Mouse (Mus musculus): ENCODE measurements around the gene Cops3.

Gene Cops3

GRCm38 (mm10) chr11:59777259-59777658, 62.4 kb downstream of the Cops3 start:
- no peak for DNase-seq (ENCODE audit: low spot score)

GRCm38 (mm10) chr11:59775435-59776148, 64.0 kb downstream of the Cops3 start:
- no peak for DNase-seq (ENCODE audit: low spot score)

- no peak for DNase-seq (ENCODE audit: low spot score)
Measured at GRCm38 (mm10) chr11:59774522-59774921, 65.1 kb downstream of the Cops3 start.

GRCm38 (mm10) chr11:59772902-59773301, 66.7 kb downstream of the Cops3 start:
- no peak for DNase-seq (ENCODE audit: low spot score)

- DNase-seq (ENCODE audit: low spot score), result no peak
Measured at GRCm38 (mm10) chr11:59772291-59772690, 67.3 kb downstream of the Cops3 start.

GRCm38 (mm10) chr11:59770753-59771152, 68.9 kb downstream of the Cops3 start:
- no peak for DNase-seq (ENCODE audit: low spot score)

GRCm38 (mm10) chr11:59769738-59770137, 69.9 kb downstream of the Cops3 start:
- DNase-seq (ENCODE audit: low spot score), result no peak

- no peak for DNase-seq (ENCODE audit: low spot score)
Measured at GRCm38 (mm10) chr11:59769307-59769706, 70.3 kb downstream of the Cops3 start.
